ENCODE assay signal across 20 mouse cellular contexts in genomic region chr17:91733927-91734324, GRCm38 (mm10).
DNase-seq lines count a peak whose midpoint lies in the region; ATAC-seq and TF ChIP-seq lines count a peak whose summit lies in the region.
"Had no signal": no experiment of that assay in that cellular context is flagged by ENCODE, and none has a peak within 500 bp of the region (broad histone marks: within the 10 kb centered on the region; RNA-seq: fewer than 3 reads in every experiment).

No protein-coding gene starts in this region.

- no peak overlapping the region for H3K4me3 ChIP-seq in hindbrain, postnatal 0 days (ENCODE audit: low read length)
- no peak overlapping the region for H3K4me3 ChIP-seq in hindbrain, embryonic 13.5 days
- no peak overlapping the region for H3K4me3 ChIP-seq in cerebellum, adult 2 months (replicated peaks; ENCODE audit: insufficient read depth, low read depth, low read length)
- H3K4me3 ChIP-seq in layer of hippocampus, adult 2 months: no peak overlapping the region
- H3K4me3 ChIP-seq: embryonic facial prominence, embryonic 10.5 days; heart, embryonic 12.5 days; hindbrain, embryonic 15.5 days; left cerebral cortex, adult 2 months; limb, embryonic 10.5 days had no signal

- no peaks in the 10 kb centered on the region for H3K36me3 ChIP-seq in hindbrain, postnatal 0 days (ENCODE audit: insufficient read depth, low read length)
- no peaks in the 10 kb centered on the region for H3K36me3 ChIP-seq in hindbrain, embryonic 13.5 days
- H3K36me3 ChIP-seq: embryonic facial prominence, embryonic 10.5 days; heart, embryonic 12.5 days; hindbrain, embryonic 15.5 days; limb, embryonic 10.5 days had no signal

- no peaks in the 10 kb centered on the region for H3K4me1 ChIP-seq in hindbrain, postnatal 0 days (ENCODE audit: insufficient read depth, low read length)
- H3K4me1 ChIP-seq in hindbrain, embryonic 13.5 days (replicated peaks): no peaks in the 10 kb centered on the region
- no peaks in the 10 kb centered on the region for H3K4me1 ChIP-seq in cerebellum, adult 2 months (ENCODE audit: control insufficient read depth, insufficient read depth, low read length)
- H3K4me1 ChIP-seq: embryonic facial prominence, embryonic 10.5 days; heart, embryonic 12.5 days; hindbrain, embryonic 15.5 days; limb, embryonic 10.5 days had no signal

- no peak overlapping the region for H3K4me2 ChIP-seq in hindbrain, postnatal 0 days (ENCODE audit: low read depth, low read length)
- H3K4me2 ChIP-seq in hindbrain, embryonic 13.5 days: no peak overlapping the region
- H3K4me2 ChIP-seq: heart, embryonic 12.5 days; hindbrain, embryonic 15.5 days; liver, embryonic 11.5 days; midbrain, embryonic 11.5 days had no signal

- TF ChIP-seq POLR2A in cerebellum, adult 2 months (IDR thresholded peaks at IDR 0.05; ENCODE audit: borderline replicate concordance, insufficient read depth, low read length): no peak

- DNase-seq in hindbrain, postnatal 0 days (ENCODE audit: low spot score): peak; percentile 1
- peak; percentile 1 for DNase-seq in brain, embryonic 18.5 days (ENCODE audit: low read depth, low spot score)
- DNase-seq in cerebellum, adult 2 months: peak; percentile 49 to 90
- peak; percentile 20 to 32 for DNase-seq in layer of hippocampus, adult 2 months (ENCODE audit: low spot score in 2 of 2)
- no peak for DNase-seq in MN1 (ENCODE audit: low spot score)
- no peak for DNase-seq in thymus, postnatal 36 days
- DNase-seq: adrenal gland, postnatal 25 days; kidney, adult 18-20 months; kidney, postnatal 25 days; lung, adult 2 months; lung, postnatal 4 days; right cerebral cortex, postnatal 4 days had no signal

- no peak for ATAC-seq in hindbrain, postnatal 0 days
- no peak for ATAC-seq in hindbrain, embryonic 13.5 days (ENCODE audit: low FRiP score)

- H3K27me3 ChIP-seq in hindbrain, postnatal 0 days (ENCODE audit: insufficient read depth, low read length): no peaks in the 10 kb centered on the region
- no peaks in the 10 kb centered on the region for H3K27me3 ChIP-seq in hindbrain, embryonic 13.5 days
- no peaks in the 10 kb centered on the region for H3K27me3 ChIP-seq in cerebellum, adult 2 months (ENCODE audit: control insufficient read depth, insufficient read depth, low read length)
- H3K27me3 ChIP-seq: heart, embryonic 12.5 days; hindbrain, embryonic 15.5 days had no signal

- TF ChIP-seq CTCF in hindbrain, postnatal 0 days (IDR thresholded peaks at IDR 0.05; ENCODE audit: low read depth): no peak
- no peak for TF ChIP-seq CTCF in cerebellum, adult 2 months (IDR thresholded peaks at IDR 0.05; ENCODE audit: borderline replicate concordance, insufficient read depth, low read depth, low read length)
- no peak for TF ChIP-seq CTCF in layer of hippocampus, adult 2 months (conservative IDR thresholded peaks at IDR 0.05)

- no peak overlapping the region for H3K9ac ChIP-seq in hindbrain, postnatal 0 days (replicated peaks; ENCODE audit: low read length)
- H3K9ac ChIP-seq in hindbrain, embryonic 13.5 days: no peak overlapping the region
- H3K9ac ChIP-seq: heart, embryonic 12.5 days; hindbrain, embryonic 15.5 days had no signal

- 56% methylated on average over 1 of the region's 1 CpGs for WGBS in hindbrain, postnatal 0 days
- 79% methylated on average over 1 of the region's 1 CpGs for WGBS in hindbrain, embryonic 13.5 days
- WGBS in cerebellum, adult 2 months: 22% methylated on average over 1 of the region's 1 CpGs

- no peaks in the 10 kb centered on the region for H3K9me3 ChIP-seq in hindbrain, postnatal 0 days (ENCODE audit: low read length)
- H3K9me3 ChIP-seq in hindbrain, embryonic 13.5 days: no peaks in the 10 kb centered on the region
- H3K9me3 ChIP-seq: embryonic facial prominence, embryonic 10.5 days; heart, embryonic 12.5 days; hindbrain, embryonic 15.5 days; limb, embryonic 10.5 days had no signal

- H3K27ac ChIP-seq in hindbrain, postnatal 0 days: no peak overlapping the region
- no peak overlapping the region for H3K27ac ChIP-seq in hindbrain, embryonic 13.5 days
- H3K27ac ChIP-seq in cerebellum, adult 2 months (ENCODE audit: insufficient read depth, low read length): no peak overlapping the region; the same call in 1 of the 2 replicates
- H3K27ac ChIP-seq in layer of hippocampus, adult 2 months: no peak overlapping the region
- H3K27ac ChIP-seq: embryonic facial prominence, embryonic 10.5 days; hindbrain, embryonic 15.5 days; left cerebral cortex, adult 2 months; limb, embryonic 10.5 days had no signal

Comparison
In these comparisons a context has a peak if more than half of its experiments do, and no peak if none do; other contexts are left out.
1. DNase-seq: peak in hindbrain, postnatal 0 days (single experiment), brain, embryonic 18.5 days (single experiment), cerebellum, adult 2 months (2 of 2) and layer of hippocampus, adult 2 months (2 of 2); none in MN1 (single experiment) and thymus, postnatal 36 days (0 of 2).